Mouse (Mus musculus): ENCODE data around the gene Pgbd1.

- no peak for TF ChIP-seq CTCF (IDR thresholded peaks at IDR 0.05; ENCODE audit: control insufficient read depth, insufficient read depth, low read length)
- no peak for TF ChIP-seq POLR2A (IDR thresholded peaks at IDR 0.05; ENCODE audit: borderline replicate concordance, control insufficient read depth, low read depth, low read length)
Measured at GRCm38 (mm10) chr13:21441207-21441572, 332 bp upstream of the Pgbd1 start.
